Mouse (Mus musculus) limb, embryonic 14.5 days (tissue): Measurements from ENCODE around the gene AF067061. TPM values are rescaled to one million over a fixed set of nuclear protein-coding genes. Genes with fewer than 3 reads are reported as not detected.
"Not testable (repeated sequence)": the region's sequence is repeated elsewhere in the genome, so short reads cannot be mapped to it uniquely, and the experiment has no call there.

ENCODE experiments used
- ATAC-seq: fragments of 200-750 bp; cut with Nextera tagmentation; 2 replicates; pipeline ENCODE4 v1.8.0; 2017; ENCODE audit warnings: low read depth, moderate number of reproducible peaks, moderate TSS enrichment; ENCODE audit not compliant: low FRiP score
- DNase-seq: peaks from one replicate; pipeline ENCODE4 v3.0.0-alpha.2; 2015; ENCODE audit warnings: low spot score
- H3K27ac ChIP-seq: fragments of 300-500 bp; sonication (generic); replicated peaks from 2 replicates; pipeline ENCODE4 v1.5.1; 2014; ENCODE audit warnings: low read depth, mild to moderate bottlenecking, low read length, moderate library complexity, mixed read lengths
- H3K27me3 ChIP-seq: fragments of 300-500 bp; sonication (generic); 2 replicates; pipeline ENCODE4 v1.6.1; 2014; ENCODE audit warnings: low read length, mixed read lengths; ENCODE audit not compliant: control insufficient read depth, insufficient read depth
- H3K36me3 ChIP-seq: fragments of 300-500 bp; sonication (generic); 2 replicates; pipeline ENCODE4 v1.6.1; 2014; ENCODE audit warnings: mild to moderate bottlenecking, low read length, moderate library complexity, mixed read lengths; ENCODE audit not compliant: control insufficient read depth, insufficient read depth
- H3K4me1 ChIP-seq: fragments of 300-500 bp; sonication (generic); 2 replicates; pipeline ENCODE4 v1.6.1; 2014; ENCODE audit warnings: antibody characterized with exemption, low read length, mixed read lengths; ENCODE audit not compliant: control insufficient read depth, insufficient read depth
- H3K4me2 ChIP-seq: fragments of 300-500 bp; sonication (generic); replicated peaks from 2 replicates; pipeline ENCODE4 v1.6.1; 2014; ENCODE audit warnings: low read depth, mild to moderate bottlenecking, low read length, moderate library complexity; ENCODE audit not compliant: severe bottlenecking
- H3K4me3 ChIP-seq: fragments of 300-500 bp; sonication (generic); replicated peaks from 2 replicates; pipeline ENCODE4 v1.5.1; 2014; ENCODE audit warnings: low read length
- H3K9ac ChIP-seq: fragments of 300-500 bp; sonication (generic); 2 replicates; pipeline ENCODE4 v1.6.1; 2014; ENCODE audit warnings: mild to moderate bottlenecking, low read depth, low read length, moderate library complexity; ENCODE audit not compliant: severe bottlenecking
- H3K9me3 ChIP-seq: fragments of 300-500 bp; sonication (generic); 2 replicates; pipeline ENCODE4 v1.6.1; 2016; ENCODE audit warnings: low read length; ENCODE audit not compliant: control insufficient read depth
- WGBS: fragments of 180-500 bp; shearing (Covaris S2); extraction: QIAGEN DNeasy Blood & Tissue Kit; methylation state at CpG from one replicate; pipeline ENCODE4 v1.1.7; 2014; 5-methylcytosine and 5-hydroxymethylcytosine counted together
- polyA plus RNA-seq, 2 experiments: library from polyadenylated mRNA; depleted of rRNA in 1 of 2; stranded (reverse) in 1 of 2; unstranded in 1 of 2; fragments of >200 nt; fragmentation: Nextera tagmentation in 1 of 2; extraction: Ambion mirVana in 1 of 2; gene quantifications; 2 replicates each; pipeline versions ENCODE4 v1.2.1 to v1.2.3; 2012 to 2014

The AF067061 gene
- polyA plus RNA-seq (2012; rRNA removed), result not detected in 2 replicates
- polyA plus RNA-seq (2014; fragmentation: Nextera tagmentation; extraction: Ambion mirVana), result not detected in 2 replicates

- H3K27ac ChIP-seq, H3K36me3 ChIP-seq, H3K4me3 ChIP-seq, H3K4me2 ChIP-seq, H3K9me3 ChIP-seq, ATAC-seq, H3K27me3 ChIP-seq, H3K4me1 ChIP-seq, DNase-seq, H3K9ac ChIP-seq: not testable (repeated sequence)
- 90% methylated on average over 2 of the region's 2 CpGs for WGBS
Observed at GRCm38 (mm10) chr13:120262870-120263269, at the start of gene AF067061. Gene AF067061, plus strand, starts transcription at chr13:120263114.

- not testable (repeated sequence) for H3K4me3 ChIP-seq, H3K9ac ChIP-seq, H3K9me3 ChIP-seq, H3K4me1 ChIP-seq, ATAC-seq, H3K4me2 ChIP-seq, H3K27me3 ChIP-seq, H3K27ac ChIP-seq, H3K36me3 ChIP-seq, DNase-seq
- no CpG with 5 or more reads among the region's 2 CpGs for WGBS
Observed at GRCm38 (mm10) chr13:120215847-120216246, 47.1 kb upstream of the AF067061 start, which contains the start of gene Gm21762. Gene Gm21762, minus strand, starts transcription at chr13:120215947.

DNA sequence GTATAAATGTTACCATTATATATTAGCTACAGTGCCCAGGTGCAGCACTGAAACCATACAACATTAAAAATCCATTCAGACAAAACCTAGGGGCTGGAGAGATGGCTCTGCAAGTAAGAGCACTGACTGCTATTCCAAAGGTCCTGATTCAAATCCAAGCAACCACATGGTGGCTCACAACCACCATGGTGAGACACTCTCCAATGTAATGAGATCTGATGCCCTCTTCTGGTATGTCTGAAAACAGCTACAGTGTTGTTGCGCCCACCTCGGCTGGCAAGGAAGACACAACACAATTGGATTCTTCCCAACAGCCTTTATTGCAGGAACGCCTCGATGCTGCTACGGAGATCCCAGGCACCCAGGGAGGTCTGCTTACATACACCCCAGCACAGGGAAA lies 42.0 kb upstream of the AF067061 start:
- H3K27me3 ChIP-seq, H3K9ac ChIP-seq, H3K9me3 ChIP-seq, H3K36me3 ChIP-seq, H3K4me1 ChIP-seq, ATAC-seq, H3K4me3 ChIP-seq, H3K4me2 ChIP-seq, DNase-seq, H3K27ac ChIP-seq: not testable (repeated sequence)
- WGBS, result 92% methylated on average over 5 of the region's 5 CpGs

DNA sequence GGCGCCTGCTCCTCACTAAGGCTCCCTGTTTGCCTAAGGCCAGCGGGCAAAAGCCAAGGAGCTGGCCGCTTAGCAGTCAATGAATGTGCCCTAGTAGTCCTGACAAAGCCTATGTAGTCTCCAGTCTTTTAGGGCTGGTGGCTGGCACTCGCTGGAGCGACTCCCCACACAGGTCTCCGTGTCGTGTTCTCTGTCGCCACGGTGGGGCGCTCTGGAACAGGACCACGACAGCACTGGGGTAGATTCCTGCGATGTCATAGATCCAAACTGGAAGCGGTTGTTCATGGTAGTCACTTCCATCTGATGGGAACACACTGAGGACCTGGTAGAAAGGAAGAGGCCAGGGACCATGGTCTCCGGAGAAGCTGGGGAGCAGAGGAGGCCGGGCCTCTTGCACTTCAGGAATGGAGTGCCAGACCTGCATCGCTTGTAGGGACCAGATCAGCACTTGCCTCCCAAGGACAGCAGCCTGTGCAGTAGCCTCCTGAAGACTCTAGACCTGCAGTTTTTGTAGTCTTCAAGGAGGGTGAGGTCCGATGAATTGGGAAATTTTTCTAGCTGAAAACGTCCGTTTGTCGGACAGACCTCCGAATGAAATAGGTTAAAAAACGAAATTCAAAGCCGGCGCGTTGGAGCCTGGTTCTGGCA lies 39.8 kb upstream of the AF067061 start:
- 96% methylated on average over 16 of the region's 25 CpGs for WGBS
- not testable (repeated sequence) for H3K27me3 ChIP-seq, H3K9ac ChIP-seq, DNase-seq, H3K9me3 ChIP-seq, H3K4me3 ChIP-seq, H3K4me1 ChIP-seq, ATAC-seq, H3K36me3 ChIP-seq, H3K27ac ChIP-seq, H3K4me2 ChIP-seq

GRCm38 (mm10) chr13:120231798-120232197 lies 31.1 kb upstream of the AF067061 start:
- not testable (repeated sequence) for ATAC-seq, H3K36me3 ChIP-seq, H3K9ac ChIP-seq, H3K27ac ChIP-seq, H3K4me2 ChIP-seq, H3K4me1 ChIP-seq, H3K27me3 ChIP-seq, H3K4me3 ChIP-seq, H3K9me3 ChIP-seq, DNase-seq
- 94% methylated on average over 15 of the region's 17 CpGs for WGBS

GRCm38 (mm10) chr13:120232447-120233049 lies 30.4 kb upstream of the AF067061 start:
- not testable (repeated sequence) for H3K36me3 ChIP-seq, H3K4me2 ChIP-seq, H3K27me3 ChIP-seq, H3K27ac ChIP-seq, DNase-seq, H3K9ac ChIP-seq, ATAC-seq, H3K4me1 ChIP-seq, H3K9me3 ChIP-seq, H3K4me3 ChIP-seq
- 61% methylated on average over 8 of the region's 25 CpGs for WGBS

- H3K4me2 ChIP-seq, H3K9ac ChIP-seq, H3K9me3 ChIP-seq, H3K36me3 ChIP-seq, H3K27me3 ChIP-seq, H3K4me1 ChIP-seq, DNase-seq, H3K27ac ChIP-seq, ATAC-seq, H3K4me3 ChIP-seq: not testable (repeated sequence)
Observed at GRCm38 (mm10) chr13:120238811-120239210, 24.1 kb upstream of the AF067061 start, which contains the start of gene Gm21731. Gene Gm21731, plus strand, starts transcription at chr13:120239111.

DNA sequence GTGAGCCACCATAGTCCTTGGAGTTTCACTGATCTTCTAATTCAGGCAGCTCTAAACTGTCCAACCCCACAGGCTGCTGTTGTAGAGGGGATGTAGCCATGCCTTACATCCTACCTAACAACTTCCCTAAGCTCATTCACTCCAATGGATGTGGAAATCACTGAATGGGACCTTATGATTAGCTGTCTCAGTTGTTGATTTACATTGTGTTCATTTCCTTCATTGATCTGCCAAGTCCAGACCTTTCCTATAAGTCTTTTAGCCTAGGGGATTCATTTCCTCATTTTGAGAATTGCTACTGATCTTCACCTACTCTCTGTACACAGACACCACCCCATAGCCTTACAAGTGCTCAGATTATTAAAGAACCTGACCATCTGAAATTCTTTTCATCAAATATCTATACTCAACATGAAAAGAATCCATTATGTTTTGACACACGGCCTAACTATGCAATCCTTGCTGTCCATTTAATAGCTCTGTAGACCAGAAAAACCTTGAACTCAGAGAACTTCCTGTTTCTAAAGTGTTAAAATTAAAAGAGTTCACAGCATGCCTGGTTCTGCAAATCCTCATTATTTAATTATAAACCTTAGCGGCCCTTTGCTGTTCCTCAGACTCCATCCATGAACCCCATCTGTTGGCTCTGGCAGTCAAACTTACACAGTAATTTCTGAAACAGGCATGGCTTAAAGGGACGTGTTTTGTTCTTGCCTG lies 11.5 kb upstream of the AF067061 start:
- H3K27me3 ChIP-seq, H3K4me2 ChIP-seq, H3K4me1 ChIP-seq, H3K36me3 ChIP-seq, DNase-seq, H3K9ac ChIP-seq, H3K27ac ChIP-seq, ATAC-seq, H3K9me3 ChIP-seq, H3K4me3 ChIP-seq: not testable (repeated sequence)
- WGBS, result 63% methylated on average over 2 of the region's 3 CpGs
